Mouse (Mus musculus) heart, postnatal 0 days (tissue): ENCODE measurements around the gene Mpnd. TPM values are rescaled to one million over a fixed set of nuclear protein-coding genes. Genes with fewer than 3 reads are reported as not detected.

Experiments
- ATAC-seq: fragments of 200-750 bp; cut with Nextera tagmentation; 2 replicates; pipeline ENCODE4 v1.8.0; 2017; ENCODE audit warnings: low read depth, moderate number of reproducible peaks, moderate library complexity; ENCODE audit not compliant: insufficient read depth
- DNase-seq: peaks from one replicate; pipeline ENCODE4 v3.0.0-alpha.2; 2016; ENCODE audit warnings: low spot score
- H3K27ac ChIP-seq: fragments of 300-500 bp; sonication (generic); 2 replicates; pipeline ENCODE4 v1.5.1; 2014; ENCODE audit warnings: low read depth, mild to moderate bottlenecking
- H3K27me3 ChIP-seq: fragments of 300-500 bp; sonication (generic); 2 replicates; pipeline ENCODE4 v1.6.1; 2014; ENCODE audit warnings: low read length, mixed read lengths; ENCODE audit not compliant: control insufficient read depth, insufficient read depth
- H3K36me3 ChIP-seq: fragments of 300-500 bp; sonication (generic); replicated peaks from 2 replicates; pipeline ENCODE4 v1.6.1; 2014; ENCODE audit warnings: low read length, mixed read lengths; ENCODE audit not compliant: control insufficient read depth, insufficient read depth
- H3K4me1 ChIP-seq: fragments of 300-500 bp; sonication (generic); 2 replicates; pipeline ENCODE4 v1.6.1; 2014; ENCODE audit warnings: antibody characterized with exemption; ENCODE audit not compliant: control insufficient read depth, insufficient read depth
- H3K4me2 ChIP-seq: fragments of 300-500 bp; sonication (generic); 2 replicates; pipeline ENCODE4 v1.6.1; 2014; ENCODE audit warnings: low read depth, mild to moderate bottlenecking, low read length, moderate library complexity
- H3K4me3 ChIP-seq: fragments of 300-500 bp; sonication (generic); 2 replicates; pipeline ENCODE4 v1.5.1; 2014; ENCODE audit warnings: low read depth, low read length
- H3K9ac ChIP-seq: fragments of 300-500 bp; sonication (generic); replicated peaks from 2 replicates; pipeline ENCODE4 v1.6.1; 2014; ENCODE audit warnings: low read depth, low read length, mixed read lengths
- H3K9me3 ChIP-seq: fragments of 300-500 bp; sonication (generic); replicated peaks from 2 replicates; pipeline ENCODE4 v1.6.1; 2016; ENCODE audit warnings: low read length; ENCODE audit not compliant: control insufficient read depth
- CTCF ChIP-seq: IDR thresholded peaks from 2 replicates; pipeline ENCODE4 v1.5.1; 2016; ENCODE audit warnings: antibody characterized with exemption, control low read depth, low read depth
- EP300 ChIP-seq: IDR thresholded peaks from 2 replicates; pipeline ENCODE4 v1.6.1; 2016; ENCODE audit warnings: antibody characterized with exemption, low read depth
- WGBS: fragments of 180-500 bp; shearing (Covaris S2); extraction: QIAGEN DNeasy Blood & Tissue Kit; methylation state at CpG from one replicate; pipeline ENCODE4 v1.1.7; 2014; 5-methylcytosine and 5-hydroxymethylcytosine counted together
- polyA plus RNA-seq: library from polyadenylated mRNA; unstranded; fragments of >200 nt; fragmentation: Nextera tagmentation; extraction: Ambion mirVana; gene quantifications from 2 replicates; pipeline ENCODE4 v1.2.1, GENCODE M21; 2015
- total RNA-seq: library from RNA; depleted of rRNA; stranded (reverse); fragments of >200 nt; gene quantifications from 2 replicates; pipeline ENCODE4 v1.2.3, GENCODE M21; 2014; ENCODE audit warnings: low replicate concordance

Gene Mpnd
- total and polyA plus RNA-seq, 2 experiments from 2014 or later = 42.9 to 100 TPM

- H3K9ac ChIP-seq = no peak overlapping the region
- no peak for TF ChIP-seq EP300
- no peak for TF ChIP-seq CTCF
- peaks cover 24% of the 10 kb centered on the region; the same call in 1 of the 2 replicates for H3K4me1 ChIP-seq
- no peak overlapping the region for H3K27ac ChIP-seq
- no peak for DNase-seq
- H3K36me3 ChIP-seq = peaks cover 27% of the 10 kb centered on the region
- ATAC-seq = no peak
- 75% methylated on average over 7 of the region's 7 CpGs for WGBS
- no peak overlapping the region for H3K4me2 ChIP-seq
- H3K27me3 ChIP-seq = no peaks in the 10 kb centered on the region
- no peaks in the 10 kb centered on the region for H3K9me3 ChIP-seq
- no peak overlapping the region for H3K4me3 ChIP-seq
Measured at GRCm38 (mm10) chr17:56034040-56034725, 28.7 kb downstream of the Mpnd start.

DNA sequence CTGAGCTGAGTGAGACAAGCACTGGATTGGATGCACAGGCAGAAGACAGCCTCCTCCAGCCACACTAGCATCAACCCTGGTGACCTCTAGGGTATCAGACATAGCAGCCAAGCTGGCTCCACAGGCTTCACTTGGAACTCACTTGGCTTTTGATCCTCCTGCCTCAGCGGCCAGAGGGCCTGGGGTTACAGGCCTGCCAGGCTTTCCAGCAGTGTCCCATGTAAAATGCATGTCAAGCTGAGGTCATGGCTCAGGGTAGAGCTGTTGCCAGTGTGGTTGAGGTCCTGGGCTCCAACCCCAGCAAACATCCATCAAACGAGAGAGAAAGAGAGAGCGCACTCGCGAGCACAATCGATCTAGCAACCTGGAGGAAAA, 29.2 kb downstream of the Mpnd start:
- peak overlapping the region; percentile 75 for H3K4me2 ChIP-seq
- 0 out of 2 replicates have a peak overlapping the region, but pooled peaks have one; percentile 6 for H3K27ac ChIP-seq
- no peak for DNase-seq
- peaks cover 24% of the 10 kb centered on the region; the same call in 1 of the 2 replicates for H3K4me1 ChIP-seq
- TF ChIP-seq EP300 = no peak
- no peak for TF ChIP-seq CTCF
- H3K9me3 ChIP-seq = no peaks in the 10 kb centered on the region
- H3K4me3 ChIP-seq = no peak overlapping the region
- ATAC-seq = no peak
- peak overlapping the region; percentile 85; the same call in 1 of the 2 replicates for H3K9ac ChIP-seq
- peaks cover 22% of the 10 kb centered on the region for H3K36me3 ChIP-seq
- no peaks in the 10 kb centered on the region for H3K27me3 ChIP-seq
- 82% methylated on average over 6 of the region's 6 CpGs for WGBS

GRCm38 (mm10) chr17:56035216-56035615, 29.7 kb downstream of the Mpnd start:
- H3K27ac ChIP-seq = 0 out of 2 replicates have a peak overlapping the region, but pooled peaks have one; percentile 6
- no peak for ATAC-seq
- H3K4me2 ChIP-seq = peak overlapping the region; percentile 75
- TF ChIP-seq EP300 = no peak
- TF ChIP-seq CTCF = no peak
- H3K9me3 ChIP-seq = no peaks in the 10 kb centered on the region
- WGBS = 58% methylated on average over 4 of the region's 4 CpGs
- DNase-seq = no peak
- H3K9ac ChIP-seq = peak overlapping the region; percentile 85; the same call in 1 of the 2 replicates
- H3K36me3 ChIP-seq = peaks cover 21% of the 10 kb centered on the region
- H3K27me3 ChIP-seq = no peaks in the 10 kb centered on the region
- H3K4me1 ChIP-seq = peaks cover 24% of the 10 kb centered on the region; the same call in 1 of the 2 replicates
- peak overlapping the region; percentile 82 for H3K4me3 ChIP-seq

DNA sequence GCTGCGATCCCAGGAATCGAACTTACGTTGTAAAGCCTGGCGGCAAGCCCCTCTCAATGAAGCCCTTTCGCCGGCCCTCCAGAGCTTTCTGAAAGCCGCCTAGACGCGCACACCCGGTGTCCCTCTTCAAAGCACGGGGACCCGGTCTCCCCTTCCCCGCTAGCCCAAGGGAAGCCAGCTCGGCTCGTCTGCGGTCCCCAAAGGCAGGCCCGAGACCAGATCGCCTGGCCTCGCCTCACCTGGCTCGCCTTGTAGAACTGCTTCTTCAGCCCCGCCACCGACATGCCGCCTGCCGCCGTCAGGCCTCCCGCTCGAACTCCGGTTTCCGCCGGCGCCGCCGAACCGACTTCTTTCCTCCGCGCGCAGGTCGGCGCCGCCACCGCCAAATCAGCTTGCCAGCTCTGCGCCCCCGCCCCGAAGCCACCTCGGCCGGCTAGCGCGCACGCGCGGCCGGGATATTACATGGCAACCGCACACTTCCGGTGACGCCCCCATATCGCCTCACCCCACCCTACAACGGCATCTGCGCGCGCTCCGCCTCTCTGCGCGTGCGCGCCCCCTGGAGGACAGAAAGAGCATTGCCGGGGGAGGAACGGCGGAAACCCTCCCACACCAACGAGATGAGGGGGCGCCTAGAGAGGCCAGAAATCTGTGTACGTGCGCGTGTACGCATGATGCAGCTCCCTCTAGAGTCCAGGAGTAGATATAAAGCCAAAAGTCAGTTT, 30.8 kb downstream of the Mpnd start, which contains the start of gene Sh3gl1:
Gene Sh3gl1, minus strand, starts transcription at position 460 of the 725 bp plus-strand sequence.
- peak within 1 kb of the TSS; percentile 85 for H3K9ac ChIP-seq
- WGBS = under 1% methylated on average over 73 of the region's 74 CpGs
- peak within 1 kb of the TSS; percentile 89 for H3K27ac ChIP-seq
- peaks cover 21% of the 10 kb centered on the region for H3K36me3 ChIP-seq
- peaks cover 27% of the 10 kb centered on the region for H3K4me1 ChIP-seq
- no peaks in the 10 kb centered on the region for H3K27me3 ChIP-seq
- TF ChIP-seq EP300 (peak; percentile 87), CTCF (peak; percentile 100)
- H3K4me2 ChIP-seq = peak within 1 kb of the TSS; percentile 75
- DNase-seq = peak; percentile 96
- H3K9me3 ChIP-seq = no peaks in the 10 kb centered on the region
- H3K4me3 ChIP-seq = peak within 1 kb of the TSS; percentile 82
- peak; percentile 92 for ATAC-seq

- H3K4me3 ChIP-seq = peak overlapping the region; percentile 32
- 0 out of 2 replicates have a peak overlapping the region, but pooled peaks have one; percentile 26 for H3K9ac ChIP-seq
- 37% methylated on average over 13 of the region's 13 CpGs for WGBS
- H3K27me3 ChIP-seq = no peaks in the 10 kb centered on the region
- H3K36me3 ChIP-seq = peaks cover 19% of the 10 kb centered on the region
- ATAC-seq (no peak), DNase-seq (no peak)
- H3K4me2 ChIP-seq = peak overlapping the region; percentile 47
- no peak for TF ChIP-seq EP300
- TF ChIP-seq CTCF = no peak
- H3K9me3 ChIP-seq = no peaks in the 10 kb centered on the region
- no peak overlapping the region for H3K27ac ChIP-seq
- peaks cover 24% of the 10 kb centered on the region for H3K4me1 ChIP-seq
Measured at GRCm38 (mm10) chr17:56036901-56037287, 31.4 kb downstream of the Mpnd start.
